Mouse (Mus musculus) kidney, adult 2 months (tissue): ENCODE results near the gene Sptbn2. TPM values are rescaled to one million over a fixed set of nuclear protein-coding genes. Genes with fewer than 3 reads are reported as not detected.

ENCODE experiments used
- DNase-seq: peaks from one replicate; pipeline ENCODE4 v3.0.0; 2021
- H3K27ac ChIP-seq: fragments of 200-500 bp; 2 replicates; pipeline ENCODE4 v1.5.1; 2012; ENCODE audit warnings: low read depth, low read length, control low read depth, inconsistent platforms; ENCODE audit not compliant: insufficient read depth
- H3K27me3 ChIP-seq: fragments of 200-500 bp; replicated peaks from 2 replicates; pipeline ENCODE4 v1.6.1; 2012; ENCODE audit warnings: mild to moderate bottlenecking, moderate library complexity, low read length, inconsistent platforms; ENCODE audit not compliant: control insufficient read depth, insufficient read depth
- H3K36me3 ChIP-seq: fragments of 200-500 bp; 2 replicates; pipeline ENCODE4 v1.6.1; 2012; ENCODE audit warnings: mild to moderate bottlenecking, moderate library complexity, low read length, inconsistent platforms; ENCODE audit not compliant: control insufficient read depth, insufficient read depth
- H3K4me1 ChIP-seq: fragments of 200-500 bp; 2 replicates; pipeline ENCODE4 v1.6.1; 2011; ENCODE audit warnings: low read length; ENCODE audit not compliant: control insufficient read depth, insufficient read depth
- H3K4me3 ChIP-seq: fragments of 200-500 bp; 2 replicates; pipeline ENCODE4 v1.5.1; 2011; ENCODE audit warnings: mild to moderate bottlenecking, low read depth, low read length, control low read depth; ENCODE audit not compliant: insufficient read depth
- CTCF ChIP-seq: fragments of 200-500 bp; conservative IDR thresholded peaks from 2 replicates; pipeline ENCODE4 v1.5.1; 2011; ENCODE audit warnings: low read depth, mild to moderate bottlenecking, control low read depth, low read length, moderate library complexity, mixed read lengths; ENCODE audit not compliant: insufficient read depth, insufficient read length
- POLR2A ChIP-seq: fragments of 200-500 bp; IDR thresholded peaks from one replicate; pipeline ENCODE4 v1.6.1; 2011; ENCODE audit warnings: low read depth, low read length, control low read depth
- WGBS: fragments of 180-500 bp; shearing (Covaris S2); methylation state at CpG from one replicate; pipeline ENCODE4 v1.1.7; 2018; 5-methylcytosine and 5-hydroxymethylcytosine counted together
- polyA plus RNA-seq: library from polyadenylated mRNA; depleted of rRNA; stranded (reverse); fragments of >200 nt; gene quantifications from 2 replicates; pipeline ENCODE4 v1.2.3, GENCODE M21; 2012; rRNA removed

The Sptbn2 gene
- polyA plus RNA-seq, 1 experiment, result 12.0 TPM

DNA sequence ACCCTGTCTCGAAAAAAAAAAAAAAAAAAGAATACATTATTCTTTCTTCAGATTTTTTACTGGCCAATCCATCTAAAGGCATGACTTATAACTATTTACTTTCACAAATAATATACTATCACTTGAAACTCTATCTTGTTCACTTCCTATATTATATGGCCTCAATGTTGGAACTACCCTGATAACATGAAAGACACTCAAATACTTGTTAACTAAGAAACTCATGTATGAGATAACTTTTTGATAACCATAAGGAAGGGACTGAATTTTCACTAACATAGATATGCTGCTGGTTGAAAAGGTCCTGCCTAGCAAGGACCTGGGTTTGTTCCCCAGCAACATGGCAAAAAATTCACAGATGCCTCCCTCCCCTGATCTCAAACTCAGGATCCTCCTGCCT lies 85.0 kb downstream of the Sptbn2 start:
- DNase-seq, result no peak
- WGBS, result 75% methylated on average over 1 of the region's 1 CpGs
- TF ChIP-seq CTCF, result no peak
- no peak for TF ChIP-seq POLR2A
- Histone ChIP-seq H3K36me3 (peaks cover 7% of the 10 kb centered on the region), H3K27me3 (no peaks in the 10 kb centered on the region), H3K27ac (no peak overlapping the region), H3K4me3 (no peak overlapping the region), H3K4me1 (peaks cover 11% of the 10 kb centered on the region; the same call in 1 of the 2 replicates)

GRCm38 (mm10) chr19:4797846-4798245 lies 86.9 kb downstream of the Sptbn2 start:
- WGBS, result 97% methylated on average over 2 of the region's 2 CpGs
- Histone ChIP-seq H3K27me3 (no peaks in the 10 kb centered on the region), H3K4me3 (no peak overlapping the region), H3K36me3 (no peaks in the 10 kb centered on the region; the same call in 1 of the 2 replicates), H3K4me1 (peaks cover 11% of the 10 kb centered on the region; the same call in 1 of the 2 replicates), H3K27ac (no peak overlapping the region)
- no peak for DNase-seq
- TF ChIP-seq CTCF (no peak), POLR2A (no peak)

GRCm38 (mm10) chr19:4799083-4799482 lies 88.1 kb downstream of the Sptbn2 start:
- TF ChIP-seq CTCF (no peak), POLR2A (no peak)
- peaks cover 10% of the 10 kb centered on the region; the same call in 1 of the 2 replicates for H3K4me1 ChIP-seq
- no peaks in the 10 kb centered on the region; the same call in 1 of the 2 replicates for H3K36me3 ChIP-seq
- no peak overlapping the region for H3K27ac ChIP-seq
- H3K27me3 ChIP-seq, result no peaks in the 10 kb centered on the region
- no peak overlapping the region for H3K4me3 ChIP-seq
- DNase-seq, result no peak
- WGBS, result 82% methylated on average over 5 of the region's 5 CpGs

Other genes with a start within 250 kb of the Sptbn2 start
- 4.6 and 9.8 TPM in 2 replicates for gene Syt12, start 233.7 kb upstream of the Sptbn2 start, polyA plus RNA-seq
- 2.8 TPM in 2 replicates for gene 2010003K11Rik, start 212.6 kb upstream of the Sptbn2 start, polyA plus RNA-seq
- 286 and 295 TPM in 2 replicates for gene Pcx, start 200.7 kb upstream of the Sptbn2 start, polyA plus RNA-seq
- gene Lrfn4, start 95.5 kb upstream of the Sptbn2 start, polyA plus RNA-seq, result 6.1 and 8.7 TPM in 2 replicates
- gene Rce1, start 85.5 kb upstream of the Sptbn2 start, polyA plus RNA-seq, result 82.2 and 92.8 TPM in 2 replicates
- gene Gm960, start 12.5 kb upstream of the Sptbn2 start, polyA plus RNA-seq, result 1.1 TPM in 2 replicates
- gene Rbm4b, start 45.3 kb downstream of the Sptbn2 start, polyA plus RNA-seq, result 12.8 TPM in 2 replicates
- 44.6 and 47.5 TPM in 2 replicates for gene Rbm4, start 82.7 kb downstream of the Sptbn2 start, polyA plus RNA-seq
- gene Gm21992, start 100.4 kb downstream of the Sptbn2 start, polyA plus RNA-seq, result 22.3 and 32.0 TPM in 2 replicates
- gene Rbm14, start 100.5 kb downstream of the Sptbn2 start, polyA plus RNA-seq, result 28.7 and 36.8 TPM in 2 replicates
- gene Ccs, start 128.2 kb downstream of the Sptbn2 start, polyA plus RNA-seq, result 144 and 192 TPM in 2 replicates
- gene Ccdc87, start 128.2 kb downstream of the Sptbn2 start, polyA plus RNA-seq, result 0.08 and 0.15 TPM in 2 replicates
- gene Ctsf, start 144.0 kb downstream of the Sptbn2 start, polyA plus RNA-seq, result 150 and 249 TPM in 2 replicates
- 0.61 and 13.4 TPM in 2 replicates for gene Actn3, start 166.7 kb downstream of the Sptbn2 start, polyA plus RNA-seq
- gene Zdhhc24, start 167.5 kb downstream of the Sptbn2 start, polyA plus RNA-seq, result 19.8 and 26.9 TPM in 2 replicates
- gene Bbs1, start 195.5 kb downstream of the Sptbn2 start, polyA plus RNA-seq, result 10.4 and 10.6 TPM in 2 replicates
- 73.8 and 84.4 TPM in 2 replicates for gene Dpp3, start 217.1 kb downstream of the Sptbn2 start, polyA plus RNA-seq
- gene Peli3, start 232.0 kb downstream of the Sptbn2 start, polyA plus RNA-seq, result 2.7 and 3.6 TPM in 2 replicates